Mouse (Mus musculus) C2C12 (cell line): ENCODE measurements at regions not wholly inside any gene's neighbourhood (a gene's known extent, or its start where the extent isn't known, plus 50 kb on each side); places are given as distances from the start of the nearest gene placed in this dataset.

ENCODE experiments used
- CEBPB ChIP-seq: IDR thresholded peaks from one replicate; pipeline ENCODE4 v1.6.1; 2011; ENCODE audit warnings: low read depth, mild to moderate bottlenecking, control low read depth, moderate library complexity
- CTCF ChIP-seq: IDR thresholded peaks from one replicate; pipeline ENCODE4 v1.5.1; 2011; ENCODE audit not compliant: control insufficient read depth, insufficient read depth, insufficient read length
- FOSL1 ChIP-seq: IDR thresholded peaks from one replicate; pipeline ENCODE4 v1.8.0; 2011; ENCODE audit warnings: mild to moderate bottlenecking, low read length; ENCODE audit not compliant: poor library complexity, insufficient read depth, severe bottlenecking
- MAX ChIP-seq: IDR thresholded peaks from one replicate; pipeline ENCODE4 v1.6.1; 2011; ENCODE audit warnings: mild to moderate bottlenecking, control low read depth
- MYOD1 ChIP-seq: IDR thresholded peaks from one replicate; pipeline ENCODE4 v1.6.1; 2011; ENCODE audit warnings: low read depth; ENCODE audit not compliant: control insufficient read depth, insufficient read length
- MYOG ChIP-seq: IDR thresholded peaks from one replicate; pipeline ENCODE4 v1.6.1; 2011; ENCODE audit not compliant: control insufficient read depth, insufficient read length; ENCODE audit errors: extremely low read depth
- USF1 ChIP-seq: IDR thresholded peaks from one replicate; pipeline ENCODE4 v1.6.1; 2011; ENCODE audit warnings: low read depth, mild to moderate bottlenecking, control low read depth, moderate library complexity

DNA sequence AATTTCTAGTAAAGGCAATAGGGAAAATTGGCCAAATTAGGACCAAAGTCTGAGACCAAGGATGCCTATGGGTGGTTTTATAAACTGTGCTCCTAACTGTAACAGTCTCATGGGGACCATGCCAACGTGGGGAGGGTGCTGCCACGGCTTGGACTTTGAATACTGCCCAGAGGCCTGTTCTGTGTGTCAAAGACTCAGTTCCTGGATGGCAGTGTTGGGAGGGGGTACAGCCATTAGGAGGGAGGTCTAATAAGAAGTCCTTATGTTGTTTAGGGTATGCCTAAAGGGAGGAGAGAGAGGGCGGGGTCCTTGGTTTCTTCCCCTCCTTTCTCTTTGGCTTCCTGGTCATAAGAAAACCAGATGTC lies 95.2 kb downstream of the Banf2 start:
- TF ChIP-seq CTCF: no peak
- TF ChIP-seq USF1: no peak
- no peak for TF ChIP-seq MYOD1
- no peak for TF ChIP-seq MAX
- no peak for TF ChIP-seq FOSL1
- TF ChIP-seq MYOG: no peak
- TF ChIP-seq CEBPB: no peak
